Mouse (Mus musculus): ENCODE data around the gene Spire2. TPM values are rescaled to one million over a fixed set of nuclear protein-coding genes. Genes with fewer than 3 reads are reported as not detected.

Spire2 gene
- polyA plus RNA-seq, 1 experiment from 2014 or later = 5.4 TPM

- H3K4me1 ChIP-seq (ENCODE audit: insufficient read depth, low read length) = peaks cover 16% of the 10 kb centered on the region
- ATAC-seq (ENCODE audit: low FRiP score, low TSS enrichment) = no peak
- peak overlapping the region; percentile 67; the same call in 1 of the 2 replicates for H3K4me3 ChIP-seq (ENCODE audit: low read length)
- H3K27ac ChIP-seq (ENCODE audit: low read length) = no peak overlapping the region
- H3K9ac ChIP-seq (replicated peaks; ENCODE audit: low read length) = no peak overlapping the region
- no peaks in the 10 kb centered on the region for H3K36me3 ChIP-seq (ENCODE audit: insufficient read depth, low read length)
- H3K9me3 ChIP-seq (ENCODE audit: low read length) = no peaks in the 10 kb centered on the region
- H3K27me3 ChIP-seq (ENCODE audit: insufficient read depth, low read length) = 0 out of 2 replicates have a peak, but pooled peaks cover 3% of the 10 kb centered on the region
- peak overlapping the region; percentile 84 for H3K4me2 ChIP-seq (replicated peaks; ENCODE audit: low read depth, low read length)
- 33% methylated on average over 8 of the region's 8 CpGs for WGBS
Observed at GRCm38 (mm10) chr8:123331810-123332209, 703 bp upstream of the Spire2 start.

GRCm38 (mm10) chr8:123333091-123333587, 626 bp downstream of the Spire2 start:
- WGBS = 3% methylated on average over 20 of the region's 21 CpGs
- H3K36me3 ChIP-seq (ENCODE audit: insufficient read depth, low read length) = no peaks in the 10 kb centered on the region
- H3K4me3 ChIP-seq (ENCODE audit: low read length) = peak overlapping the region; percentile 67
- peaks cover 16% of the 10 kb centered on the region for H3K4me1 ChIP-seq (ENCODE audit: insufficient read depth, low read length)
- no peak overlapping the region for H3K27ac ChIP-seq (ENCODE audit: low read length)
- H3K9ac ChIP-seq (replicated peaks; ENCODE audit: low read length) = peak overlapping the region; percentile 66
- H3K9me3 ChIP-seq (ENCODE audit: low read length) = no peaks in the 10 kb centered on the region
- 0 out of 2 replicates have a peak, but pooled peaks cover 3% of the 10 kb centered on the region for H3K27me3 ChIP-seq (ENCODE audit: insufficient read depth, low read length)
- ATAC-seq (ENCODE audit: low FRiP score, low TSS enrichment) = peak; percentile 64
- H3K4me2 ChIP-seq (replicated peaks; ENCODE audit: low read depth, low read length) = peak overlapping the region; percentile 84

GRCm38 (mm10) chr8:123333864-123334263, 1.4 kb downstream of the Spire2 start:
- no peaks in the 10 kb centered on the region for H3K36me3 ChIP-seq (ENCODE audit: insufficient read depth, low read length)
- no peak for ATAC-seq (ENCODE audit: low FRiP score, low TSS enrichment)
- peaks cover 16% of the 10 kb centered on the region for H3K4me1 ChIP-seq (ENCODE audit: insufficient read depth, low read length)
- no peak overlapping the region for H3K9ac ChIP-seq (replicated peaks; ENCODE audit: low read length)
- H3K27me3 ChIP-seq (ENCODE audit: insufficient read depth, low read length) = 0 out of 2 replicates have a peak, but pooled peaks cover 3% of the 10 kb centered on the region
- H3K9me3 ChIP-seq (ENCODE audit: low read length) = no peaks in the 10 kb centered on the region
- WGBS = 8% methylated on average over 7 of the region's 7 CpGs
- H3K4me3 ChIP-seq (ENCODE audit: low read length) = peak overlapping the region; percentile 9; the same call in 1 of the 2 replicates
- no peak overlapping the region for H3K27ac ChIP-seq (ENCODE audit: low read length)
- H3K4me2 ChIP-seq (replicated peaks; ENCODE audit: low read depth, low read length) = peak overlapping the region; percentile 20; the same call in 1 of the 2 replicates

- Histone ChIP-seq H3K9me3 (ENCODE audit: low read length) (no peaks in the 10 kb centered on the region), H3K36me3 (ENCODE audit: insufficient read depth, low read length) (no peaks in the 10 kb centered on the region), H3K27me3 (ENCODE audit: insufficient read depth, low read length) (0 out of 2 replicates have a peak, but pooled peaks cover 3% of the 10 kb centered on the region), H3K4me2 (replicated peaks; ENCODE audit: low read depth, low read length) (peak overlapping the region; percentile 20; the same call in 1 of the 2 replicates), H3K4me1 (ENCODE audit: insufficient read depth, low read length) (peaks cover 16% of the 10 kb centered on the region), H3K9ac (replicated peaks; ENCODE audit: low read length) (no peak overlapping the region), H3K27ac (ENCODE audit: low read length) (no peak overlapping the region), H3K4me3 (ENCODE audit: low read length) (no peak overlapping the region)
- no peak for ATAC-seq (ENCODE audit: low FRiP score, low TSS enrichment)
- WGBS = 11% methylated on average over 1 of the region's 1 CpGs
Observed at GRCm38 (mm10) chr8:123334467-123334866, 2.0 kb downstream of the Spire2 start.

- Histone ChIP-seq H3K27ac (ENCODE audit: low read length) (no peak overlapping the region), H3K4me3 (ENCODE audit: low read length) (no peak overlapping the region), H3K27me3 (ENCODE audit: insufficient read depth, low read length) (0 out of 2 replicates have a peak, but pooled peaks cover 3% of the 10 kb centered on the region), H3K36me3 (ENCODE audit: insufficient read depth, low read length) (no peaks in the 10 kb centered on the region), H3K9me3 (ENCODE audit: low read length) (peaks cover 4% of the 10 kb centered on the region; the same call in 1 of the 2 replicates), H3K9ac (replicated peaks; ENCODE audit: low read length) (no peak overlapping the region), H3K4me1 (ENCODE audit: insufficient read depth, low read length) (peaks cover 11% of the 10 kb centered on the region), H3K4me2 (replicated peaks; ENCODE audit: low read depth, low read length) (no peak overlapping the region)
- ATAC-seq (ENCODE audit: low FRiP score, low TSS enrichment) = no peak
- 87% methylated on average over 3 of the region's 3 CpGs for WGBS
Observed at GRCm38 (mm10) chr8:123337475-123337874, 5.0 kb downstream of the Spire2 start.

- no peak for ATAC-seq (ENCODE audit: low FRiP score, low TSS enrichment)
- Histone ChIP-seq H3K9me3 (ENCODE audit: low read length) (peaks cover 4% of the 10 kb centered on the region; the same call in 1 of the 2 replicates), H3K36me3 (ENCODE audit: insufficient read depth, low read length) (no peaks in the 10 kb centered on the region), H3K27ac (ENCODE audit: low read length) (no peak overlapping the region), H3K4me2 (replicated peaks; ENCODE audit: low read depth, low read length) (no peak overlapping the region), H3K27me3 (ENCODE audit: insufficient read depth, low read length) (no peaks in the 10 kb centered on the region), H3K4me3 (ENCODE audit: low read length) (no peak overlapping the region), H3K4me1 (ENCODE audit: insufficient read depth, low read length) (peaks cover 13% of the 10 kb centered on the region), H3K9ac (replicated peaks; ENCODE audit: low read length) (no peak overlapping the region)
- WGBS = 92% methylated on average over 4 of the region's 4 CpGs
Observed at GRCm38 (mm10) chr8:123340071-123340470, 7.6 kb downstream of the Spire2 start.

GRCm38 (mm10) chr8:123341040-123342015, 8.8 kb downstream of the Spire2 start:
- no peak overlapping the region for H3K27ac ChIP-seq (ENCODE audit: low read length)
- WGBS = 70% methylated on average over 27 of the region's 27 CpGs
- H3K27me3 ChIP-seq (ENCODE audit: insufficient read depth, low read length) = no peaks in the 10 kb centered on the region
- H3K4me2 ChIP-seq (replicated peaks; ENCODE audit: low read depth, low read length) = no peak overlapping the region
- H3K4me3 ChIP-seq (ENCODE audit: low read length) = no peak overlapping the region
- peaks cover 4% of the 10 kb centered on the region; the same call in 1 of the 2 replicates for H3K9me3 ChIP-seq (ENCODE audit: low read length)
- ATAC-seq (ENCODE audit: low FRiP score, low TSS enrichment) = no peak
- H3K4me1 ChIP-seq (ENCODE audit: insufficient read depth, low read length) = peaks cover 13% of the 10 kb centered on the region
- H3K9ac ChIP-seq (replicated peaks; ENCODE audit: low read length) = no peak overlapping the region
- no peaks in the 10 kb centered on the region for H3K36me3 ChIP-seq (ENCODE audit: insufficient read depth, low read length)

GRCm38 (mm10) chr8:123342253-123342652, 9.7 kb downstream of the Spire2 start:
- no peak for ATAC-seq (ENCODE audit: low FRiP score, low TSS enrichment)
- Histone ChIP-seq H3K9me3 (ENCODE audit: low read length) (peaks cover 4% of the 10 kb centered on the region; the same call in 1 of the 2 replicates), H3K4me3 (ENCODE audit: low read length) (no peak overlapping the region), H3K4me1 (ENCODE audit: insufficient read depth, low read length) (peaks cover 20% of the 10 kb centered on the region), H3K9ac (replicated peaks; ENCODE audit: low read length) (no peak overlapping the region), H3K4me2 (replicated peaks; ENCODE audit: low read depth, low read length) (no peak overlapping the region), H3K36me3 (ENCODE audit: insufficient read depth, low read length) (no peaks in the 10 kb centered on the region), H3K27me3 (ENCODE audit: insufficient read depth, low read length) (no peaks in the 10 kb centered on the region), H3K27ac (ENCODE audit: low read length) (no peak overlapping the region)
- WGBS = 63% methylated on average over 8 of the region's 8 CpGs

- no peak for ATAC-seq (ENCODE audit: low FRiP score, low TSS enrichment)
- H3K36me3 ChIP-seq (ENCODE audit: insufficient read depth, low read length) = no peaks in the 10 kb centered on the region
Observed at GRCm38 (mm10) chr8:123342911-123343310, 10.4 kb downstream of the Spire2 start.

More at GRCm38 (mm10) chr8:123342911-123343310, 10.4 kb downstream of the Spire2 start:
- 64% methylated on average over 7 of the region's 7 CpGs for WGBS
- H3K4me2 ChIP-seq (replicated peaks; ENCODE audit: low read depth, low read length) = no peak overlapping the region
- H3K9ac ChIP-seq (replicated peaks; ENCODE audit: low read length) = no peak overlapping the region
- peaks cover 4% of the 10 kb centered on the region; the same call in 1 of the 2 replicates for H3K9me3 ChIP-seq (ENCODE audit: low read length)
- peaks cover 25% of the 10 kb centered on the region for H3K4me1 ChIP-seq (ENCODE audit: insufficient read depth, low read length)
- H3K27ac ChIP-seq (ENCODE audit: low read length) = peak overlapping the region; percentile 28
- no peak overlapping the region for H3K4me3 ChIP-seq (ENCODE audit: low read length)
- H3K27me3 ChIP-seq (ENCODE audit: insufficient read depth, low read length) = no peaks in the 10 kb centered on the region

Data from kidney, embryonic 16.5 days (tissue).